Mouse (Mus musculus) gonadal fat pad, adult 2 months (tissue): ENCODE measurements around the gene Homez. TPM values are rescaled to one million over a fixed set of nuclear protein-coding genes. Genes with fewer than 3 reads are reported as not detected.

Experiments
- DNase-seq: peaks from one replicate; pipeline ENCODE4 v3.0.0-alpha.2; 2012; ENCODE audit warnings: low read depth
- polyA plus RNA-seq: library from polyadenylated mRNA; depleted of rRNA; stranded (reverse); fragments of >200 nt; gene quantifications from 2 replicates; pipeline ENCODE4 v1.2.3, GENCODE M21; 2012; rRNA removed

Homez gene
- 9.1 and 10.1 TPM in 2 replicates for polyA plus RNA-seq

- no peak for DNase-seq
Observed at GRCm38 (mm10) chr14:54870861-54871260, at the start of gene Homez. Gene Homez (minus strand): TSS chr14:54870961.

- DNase-seq, result no peak
Observed at GRCm38 (mm10) chr14:54920076-54920685, 49.4 kb upstream of the Homez start.

- DNase-seq, result no peak
Observed at GRCm38 (mm10) chr14:54913343-54913742, 42.6 kb upstream of the Homez start.

- no peak for DNase-seq
Observed at GRCm38 (mm10) chr14:54912886-54913285, 42.1 kb upstream of the Homez start, which contains the start of gene Slc22a17. Gene Slc22a17 (minus strand): TSS chr14:54913132.

GRCm38 (mm10) chr14:54912109-54912850, 41.5 kb upstream of the Homez start:
- DNase-seq, result no peak

DNA sequence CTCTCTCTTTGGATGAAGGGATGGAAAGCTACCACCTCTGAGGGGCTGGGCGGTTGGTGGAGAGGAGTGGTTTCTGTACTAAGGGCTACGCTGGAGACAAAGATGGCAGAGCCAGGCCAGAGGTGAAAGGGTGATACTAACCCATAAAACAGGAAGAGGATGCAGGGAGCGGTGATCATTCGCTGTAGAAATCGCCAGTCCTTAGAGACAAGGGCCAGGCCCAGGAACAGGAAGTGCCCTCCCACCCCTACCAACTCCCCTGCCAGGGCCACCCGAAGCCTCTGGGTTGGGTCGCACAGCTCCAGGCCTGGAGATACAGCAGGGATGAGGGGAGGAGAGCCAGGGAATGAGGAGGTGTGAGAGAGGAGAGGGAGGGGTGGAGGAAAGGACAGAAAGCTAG, 37.9 kb upstream of the Homez start:
- no peak for DNase-seq

DNA sequence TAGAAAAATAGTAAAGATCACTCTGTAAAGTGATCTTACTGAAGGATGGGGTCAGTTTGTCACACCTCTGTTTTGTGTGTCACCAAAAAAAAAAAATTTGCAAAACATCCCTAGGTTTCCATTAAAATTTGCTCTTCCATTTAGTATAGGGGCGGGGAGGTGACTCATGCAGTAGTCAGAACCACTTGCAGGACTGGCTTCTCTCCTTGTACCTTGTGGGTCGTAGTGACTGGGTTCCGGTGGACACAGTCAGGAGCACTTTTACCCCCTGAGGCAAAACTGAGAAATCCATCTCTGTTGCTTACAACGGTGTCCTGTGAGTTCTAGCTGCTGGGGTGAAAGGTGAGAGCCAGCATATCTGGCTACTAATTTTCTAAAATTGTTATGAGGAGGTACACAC, 32.9 kb upstream of the Homez start:
- DNase-seq, result no peak

DNA sequence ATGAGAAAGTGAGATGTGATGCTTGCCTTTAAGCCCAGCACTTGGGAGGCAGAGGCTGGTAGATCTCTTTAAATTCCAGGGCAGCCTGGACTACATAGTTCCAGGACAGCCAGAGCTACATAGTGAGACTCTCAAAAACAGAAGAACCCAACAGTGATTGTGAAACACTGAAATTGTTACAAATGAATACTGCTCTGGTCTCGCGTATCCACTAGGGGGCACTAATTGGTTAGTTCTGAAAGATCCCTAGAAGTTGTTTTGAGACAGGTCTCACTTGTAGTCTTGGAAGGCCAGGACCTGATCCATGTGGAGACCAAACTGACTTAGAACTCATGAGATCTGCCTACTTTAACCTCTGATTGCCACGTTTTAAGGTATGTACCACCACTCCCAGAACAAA, 29.6 kb upstream of the Homez start:
- DNase-seq, result no peak

GRCm38 (mm10) chr14:54897445-54897844, 26.7 kb upstream of the Homez start:
- DNase-seq, result no peak

DNA sequence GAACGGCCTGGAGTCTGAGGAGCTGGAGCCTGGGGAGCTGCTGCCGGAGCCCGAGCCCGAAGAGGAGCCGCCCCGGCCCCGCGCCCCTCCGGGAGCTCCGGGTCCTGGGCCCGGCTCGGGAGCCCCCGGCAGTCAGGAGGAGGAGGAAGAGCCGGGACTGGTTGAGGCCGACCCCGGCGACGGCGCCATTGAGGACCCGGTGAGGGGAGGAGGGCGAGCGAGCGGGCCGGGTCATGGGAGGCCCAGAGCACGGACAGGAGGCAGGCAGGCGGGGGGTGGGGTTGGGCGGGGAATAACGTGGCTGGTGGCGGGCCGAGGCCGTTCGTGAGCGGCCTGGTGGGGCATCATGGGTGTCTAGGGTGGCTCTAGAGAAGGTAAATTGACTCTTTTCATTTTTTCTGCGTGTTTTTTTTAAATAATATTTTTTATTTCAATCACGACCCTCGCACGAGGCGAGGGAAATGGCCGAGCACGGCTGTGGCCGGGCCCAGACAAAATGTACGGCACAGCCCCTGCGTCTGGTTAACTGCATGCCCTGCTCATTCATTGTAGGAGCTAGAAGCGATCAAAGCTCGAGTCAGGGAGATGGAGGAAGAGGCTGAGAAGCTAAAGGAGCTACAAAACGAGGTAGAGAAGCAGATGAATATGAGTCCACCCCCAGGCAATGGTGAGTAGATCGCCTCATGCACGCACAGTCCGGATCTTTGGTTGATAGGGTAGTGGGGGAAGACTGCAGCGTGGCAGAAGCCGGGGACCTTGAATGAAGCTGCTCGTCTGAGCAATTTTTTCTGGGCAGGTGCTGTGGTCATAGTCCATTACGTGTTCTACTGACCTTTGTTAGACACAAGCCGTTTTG, 23.8 kb upstream of the Homez start:
- no peak for DNase-seq

DNA sequence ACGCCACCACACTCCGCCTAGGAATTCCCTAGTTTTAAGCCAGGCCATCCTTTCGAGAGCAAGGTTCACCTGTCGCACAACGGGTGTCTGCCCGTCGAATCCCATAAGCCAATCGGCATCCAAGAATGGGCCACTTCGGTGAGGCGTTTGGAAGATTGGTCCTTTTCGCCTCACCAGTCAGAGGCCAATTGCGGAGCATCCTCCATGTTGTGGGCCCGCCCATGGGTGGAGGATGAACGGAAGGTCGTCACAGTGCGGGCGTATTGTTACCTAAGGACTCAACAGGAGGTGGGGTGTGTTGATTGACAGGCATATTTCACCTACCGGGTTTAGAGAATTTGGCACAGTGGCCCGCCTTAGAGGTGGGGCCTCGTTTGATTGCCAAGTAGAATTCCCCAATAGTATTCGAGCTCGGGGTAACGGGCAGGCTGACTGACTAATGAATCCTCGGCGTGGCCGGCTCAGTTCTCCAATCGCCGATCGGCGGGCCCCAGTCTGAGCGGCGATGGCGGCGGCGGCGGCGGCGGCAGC, 23.0 kb upstream of the Homez start:
- DNase-seq, result peak; percentile 98

GRCm38 (mm10) chr14:54892200-54892599, 21.4 kb upstream of the Homez start, which contains the start of gene Pabpn1:
Gene Pabpn1 (plus strand): TSS chr14:54892500.
- no peak for DNase-seq

GRCm38 (mm10) chr14:54885309-54885708, 14.5 kb upstream of the Homez start:
- no peak for DNase-seq

GRCm38 (mm10) chr14:54884022-54884712, 13.4 kb upstream of the Homez start:
- DNase-seq, result no peak

DNA sequence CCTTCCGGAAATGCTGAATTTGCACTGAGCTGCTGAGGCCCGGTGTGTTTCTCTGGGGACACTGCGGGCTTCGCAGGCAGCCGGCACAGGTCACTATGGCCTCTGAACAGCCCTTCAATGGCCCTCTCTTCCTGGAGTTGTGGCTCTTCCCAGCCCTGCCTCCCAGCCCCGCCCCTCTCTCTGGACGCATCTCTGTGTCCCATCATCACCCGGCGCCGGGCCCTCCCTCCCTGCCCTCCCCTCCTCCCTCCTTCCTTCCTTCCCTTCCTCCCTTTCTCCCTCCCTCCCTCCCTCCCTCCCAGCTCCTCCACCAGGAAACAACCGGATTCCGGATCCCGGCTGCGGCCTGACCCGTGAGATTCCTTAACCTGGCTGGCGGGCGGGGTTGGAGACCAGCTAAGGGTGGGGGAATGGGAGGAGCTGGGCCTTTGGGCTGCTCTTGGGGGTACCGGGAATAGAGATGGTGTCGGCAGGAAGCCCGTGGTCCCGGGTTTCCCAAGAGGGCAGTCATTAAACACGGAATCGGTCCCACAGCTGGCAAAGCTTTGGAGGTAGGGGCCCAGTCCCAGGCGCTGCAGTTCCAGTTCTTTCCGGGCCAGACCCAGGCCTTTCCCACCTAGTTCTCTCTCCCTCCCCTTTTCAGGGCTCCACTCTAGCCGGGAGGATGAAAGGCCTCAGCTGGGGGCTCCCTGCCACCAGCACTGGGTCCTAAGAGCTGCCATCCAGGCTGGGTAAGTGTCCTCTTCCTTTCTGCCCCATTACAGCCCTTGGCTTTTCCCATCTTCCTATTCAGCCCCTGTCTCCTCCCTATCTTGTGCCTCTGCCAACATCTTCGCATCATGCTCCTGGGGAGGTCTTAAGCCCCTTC, 12.6 kb upstream of the Homez start, which contains the start of the genes Bcl2l2 and Gm20521:
Gene Bcl2l2, plus strand, starts transcription at position 224 of the 868 bp plus-strand sequence.
Gene Gm20521, plus strand, starts transcription at position 288 of the 868 bp plus-strand sequence.
- no peak for DNase-seq

DNA sequence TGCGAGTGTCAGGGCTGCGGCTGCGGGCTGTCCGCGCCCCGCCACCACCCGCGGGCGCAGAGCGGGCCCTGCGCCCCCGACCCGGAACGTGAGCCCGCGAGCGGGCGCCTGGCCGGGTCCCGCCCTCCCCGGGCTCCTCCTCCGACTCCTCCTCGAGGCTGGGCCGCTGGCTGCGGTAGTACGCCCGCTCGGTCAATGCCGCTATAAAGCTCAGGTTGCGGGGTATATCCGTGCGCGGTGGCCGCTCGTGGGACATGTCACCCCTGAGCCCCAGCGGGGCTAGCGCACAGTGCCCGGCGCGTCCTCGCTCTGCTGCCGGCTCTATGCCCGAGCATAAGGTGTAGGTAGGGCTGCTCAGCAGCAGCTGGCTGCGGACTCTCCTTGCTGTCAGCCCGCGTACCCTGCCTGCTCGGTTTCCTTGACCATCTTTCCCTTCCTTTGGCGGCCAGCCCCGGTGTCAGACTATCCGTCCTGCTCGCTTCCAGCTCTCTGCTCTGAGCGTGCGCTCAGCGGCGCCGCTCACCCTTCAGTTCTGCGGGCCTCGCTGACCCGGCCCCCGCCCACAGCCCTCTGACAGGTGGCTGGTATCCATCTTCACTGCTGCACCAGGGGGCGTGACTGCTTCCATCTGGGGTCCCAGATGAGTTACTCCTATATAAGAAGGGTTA, 6.4 kb upstream of the Homez start, which contains the start of gene Ppp1r3e:
Gene Ppp1r3e, minus strand, starts transcription at position 503 of the 668 bp plus-strand sequence.
- DNase-seq, result no peak

- DNase-seq, result no peak
Observed at GRCm38 (mm10) chr14:54876539-54877047, 5.8 kb upstream of the Homez start.

GRCm38 (mm10) chr14:54875844-54876538, 5.2 kb upstream of the Homez start:
- DNase-seq, result no peak

GRCm38 (mm10) chr14:54874165-54874564, 3.4 kb upstream of the Homez start:
- no peak for DNase-seq
